Mouse (Mus musculus) megakaryocyte, embryonic 14.5 days (primary cell): Measurements from ENCODE around the gene Gm20662.

ENCODE experiments used
- FLI1 ChIP-seq: IDR thresholded peaks from 2 replicates; pipeline ENCODE4 v1.6.1; 2012; ENCODE audit warnings: low read length, inconsistent platforms, mixed read lengths
- GATA1 ChIP-seq: IDR thresholded peaks from 3 replicates; pipeline ENCODE4 v1.6.1; 2012; ENCODE audit warnings: mixed read lengths, low read length, inconsistent platforms, borderline replicate concordance

GRCm38 (mm10) chr9:107982681-107983346 is 13.3 kb upstream of the Gm20662 start, which contains the start of gene Gm20661:
- TF ChIP-seq GATA1 (peak; percentile 97), FLI1 (peak; percentile 99)
